Mouse (Mus musculus): ENCODE results near the gene Ckap4. TPM values are rescaled to one million over a fixed set of nuclear protein-coding genes. Genes with fewer than 3 reads are reported as not detected.
"Not testable (repeated sequence)": the region's sequence is repeated elsewhere in the genome, so short reads cannot be mapped to it uniquely, and the experiment has no call there.

The Ckap4 gene
- polyA plus RNA-seq, 1 experiment = 61.9 TPM

DNA sequence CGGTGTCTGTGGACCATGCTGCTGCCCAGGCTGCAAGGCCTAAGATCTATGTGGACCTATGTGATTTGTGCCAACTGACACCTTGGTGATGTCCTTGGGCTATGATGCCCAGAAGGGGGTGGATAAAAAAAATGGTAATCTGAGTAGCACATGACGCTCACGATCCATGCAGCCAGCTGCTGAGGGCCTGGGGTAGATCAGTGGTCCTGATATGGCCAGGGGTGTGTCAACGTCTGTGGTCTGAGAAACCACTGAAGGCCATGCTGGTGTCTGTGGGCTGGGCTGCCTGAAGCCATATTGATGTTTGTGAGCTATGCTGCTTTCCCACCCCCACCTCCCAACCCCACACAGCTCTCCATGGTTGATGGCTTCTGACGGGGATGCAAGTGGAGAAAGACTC lies 43.7 kb downstream of the Ckap4 start:
- DNase-seq (ENCODE audit: low read depth) = no peak
- TF ChIP-seq CTCF (IDR thresholded peaks at IDR 0.05; ENCODE audit: borderline replicate concordance, extremely low read depth, insufficient read depth, insufficient read length) (no peak), POLR2A (IDR thresholded peaks at IDR 0.05; ENCODE audit: borderline replicate concordance, extremely low read depth, insufficient read depth, insufficient read length, poor library complexity, severe bottlenecking) (no peak)

- DNase-seq (ENCODE audit: low read depth) = peak; percentile 38
- TF ChIP-seq CTCF (IDR thresholded peaks at IDR 0.05; ENCODE audit: borderline replicate concordance, extremely low read depth, insufficient read depth, insufficient read length) (peak; percentile 66), POLR2A (IDR thresholded peaks at IDR 0.05; ENCODE audit: borderline replicate concordance, extremely low read depth, insufficient read depth, insufficient read length, poor library complexity, severe bottlenecking) (no peak)
Measured at GRCm38 (mm10) chr10:84488315-84488714, 45.5 kb downstream of the Ckap4 start.

GRCm38 (mm10) chr10:84484661-84485060 lies 49.2 kb downstream of the Ckap4 start:
- no peak for TF ChIP-seq CTCF (IDR thresholded peaks at IDR 0.05; ENCODE audit: borderline replicate concordance, extremely low read depth, insufficient read depth, insufficient read length)
- peak; percentile 4 for DNase-seq (ENCODE audit: low read depth)

DNA sequence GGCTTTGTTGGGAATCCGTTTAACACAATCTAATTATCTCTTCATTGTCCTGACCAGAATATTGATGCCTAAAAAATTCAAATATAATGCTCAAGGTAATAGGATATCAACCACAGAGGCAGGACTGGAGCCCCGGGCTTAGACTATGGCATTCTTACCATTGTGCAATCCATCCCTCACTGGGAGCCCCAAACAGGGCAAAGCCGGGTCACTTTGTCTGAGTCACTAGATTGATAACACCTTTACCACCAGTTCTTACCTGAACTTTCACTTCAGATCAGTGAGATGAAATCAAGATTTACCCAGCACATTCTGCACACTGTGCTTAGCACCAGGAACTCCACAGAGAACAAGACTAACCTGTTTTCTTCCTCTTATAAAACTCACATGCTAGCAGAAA lies 50.3 kb downstream of the Ckap4 start:
- no peak for DNase-seq (ENCODE audit: low read depth)
- no peak for TF ChIP-seq CTCF (IDR thresholded peaks at IDR 0.05; ENCODE audit: borderline replicate concordance, extremely low read depth, insufficient read depth, insufficient read length)
- no peak for TF ChIP-seq POLR2A (IDR thresholded peaks at IDR 0.05; ENCODE audit: borderline replicate concordance, extremely low read depth, insufficient read depth, insufficient read length, poor library complexity, severe bottlenecking)

DNA sequence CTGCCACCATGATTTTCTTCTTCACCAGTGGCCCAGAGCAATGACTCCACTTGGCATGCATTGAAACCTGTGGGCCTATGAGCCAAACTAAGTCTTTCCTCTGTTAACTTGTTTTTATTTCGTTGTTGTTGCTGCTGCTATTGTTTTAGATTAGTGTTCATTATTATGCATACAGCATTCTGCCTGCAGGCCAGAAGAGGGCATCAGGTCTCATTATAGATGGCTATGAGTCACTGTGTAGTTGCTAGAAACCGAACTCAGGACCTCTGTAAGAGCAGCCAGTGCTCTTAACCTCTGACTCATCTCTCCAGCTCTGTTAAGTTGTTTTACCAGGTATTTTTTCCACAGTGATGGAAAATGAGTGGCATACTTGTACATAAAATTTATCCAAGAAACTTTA lies 50.8 kb downstream of the Ckap4 start:
- TF ChIP-seq POLR2A (IDR thresholded peaks at IDR 0.05; ENCODE audit: borderline replicate concordance, extremely low read depth, insufficient read depth, insufficient read length, poor library complexity, severe bottlenecking) (no peak), CTCF (IDR thresholded peaks at IDR 0.05; ENCODE audit: borderline replicate concordance, extremely low read depth, insufficient read depth, insufficient read length) (no peak)
- DNase-seq (ENCODE audit: low read depth) = no peak

DNA sequence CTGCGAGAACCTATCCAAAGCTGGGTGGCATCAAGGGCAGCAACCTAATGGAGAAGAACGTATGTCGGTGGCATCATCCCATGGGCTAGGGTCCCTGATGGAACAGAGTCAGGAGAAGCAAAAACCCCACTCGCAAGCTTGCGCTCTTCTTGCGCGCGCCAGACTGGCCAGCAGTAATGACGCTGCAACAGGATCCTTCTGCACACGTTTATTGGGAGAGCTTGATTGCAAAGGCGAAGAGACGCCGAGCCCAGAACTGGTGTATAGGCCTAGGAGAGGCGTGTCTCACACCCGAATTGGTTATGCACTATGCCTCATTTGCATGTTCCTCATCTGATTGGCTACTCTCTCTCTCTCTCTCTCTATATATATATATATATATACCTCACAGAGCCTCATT lies 51.4 kb downstream of the Ckap4 start:
- DNase-seq (ENCODE audit: low read depth) = not testable (repeated sequence)

DNA sequence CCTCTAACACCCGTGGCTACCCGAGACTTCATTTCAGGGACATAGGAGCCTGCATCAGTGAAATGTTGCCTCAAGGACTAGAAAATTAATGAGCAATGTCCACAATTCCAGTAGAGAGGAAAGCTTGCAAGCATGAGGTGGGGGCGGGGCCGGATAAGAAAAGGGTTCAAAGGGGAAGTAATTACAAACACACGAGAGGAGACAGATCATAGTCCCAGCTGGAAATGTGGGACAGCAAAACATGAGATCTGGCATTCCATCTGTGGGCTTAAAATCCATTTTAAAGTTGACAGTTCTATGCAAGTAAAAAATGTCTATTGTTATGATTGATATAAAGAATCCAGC lies 52.6 kb downstream of the Ckap4 start:
- no peak for DNase-seq (ENCODE audit: low read depth)
- TF ChIP-seq CTCF (IDR thresholded peaks at IDR 0.05; ENCODE audit: borderline replicate concordance, extremely low read depth, insufficient read depth, insufficient read length) = no peak
- TF ChIP-seq POLR2A (IDR thresholded peaks at IDR 0.05; ENCODE audit: borderline replicate concordance, extremely low read depth, insufficient read depth, insufficient read length, poor library complexity, severe bottlenecking) = no peak

- no peak for DNase-seq (ENCODE audit: low read depth)
- TF ChIP-seq POLR2A (IDR thresholded peaks at IDR 0.05; ENCODE audit: borderline replicate concordance, extremely low read depth, insufficient read depth, insufficient read length, poor library complexity, severe bottlenecking) = no peak
- no peak for TF ChIP-seq CTCF (IDR thresholded peaks at IDR 0.05; ENCODE audit: borderline replicate concordance, extremely low read depth, insufficient read depth, insufficient read length)
Measured at GRCm38 (mm10) chr10:84480667-84481326, 53.1 kb downstream of the Ckap4 start.

GRCm38 (mm10) chr10:84480146-84480545 lies 53.7 kb downstream of the Ckap4 start:
- TF ChIP-seq CTCF (IDR thresholded peaks at IDR 0.05; ENCODE audit: borderline replicate concordance, extremely low read depth, insufficient read depth, insufficient read length) (no peak), POLR2A (IDR thresholded peaks at IDR 0.05; ENCODE audit: borderline replicate concordance, extremely low read depth, insufficient read depth, insufficient read length, poor library complexity, severe bottlenecking) (no peak)
- DNase-seq (ENCODE audit: low read depth) = no peak

DNA sequence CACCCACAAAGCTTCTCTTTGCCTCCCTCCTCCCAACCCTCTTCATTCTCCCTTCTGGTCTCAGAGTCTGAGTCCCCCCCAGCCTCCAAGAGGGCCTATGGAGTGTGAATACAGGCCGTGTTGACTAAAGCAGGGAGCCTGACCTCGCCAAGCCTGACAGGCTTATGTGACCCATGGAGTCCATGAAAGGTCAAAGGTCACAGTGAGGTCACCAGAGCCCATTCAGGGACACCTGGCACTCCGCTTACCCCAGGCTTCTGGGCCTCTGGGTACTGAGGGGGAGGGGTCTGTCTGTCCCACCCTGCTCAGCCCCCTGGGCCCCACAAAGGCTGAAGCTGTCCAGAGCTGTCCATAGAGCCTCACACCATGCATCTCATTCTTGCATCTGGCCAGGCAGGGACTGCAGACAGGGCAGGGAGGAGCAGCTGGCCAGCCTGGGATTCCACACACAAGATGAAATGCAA lies 56.2 kb downstream of the Ckap4 start:
- TF ChIP-seq CTCF (IDR thresholded peaks at IDR 0.05; ENCODE audit: borderline replicate concordance, extremely low read depth, insufficient read depth, insufficient read length) (no peak), POLR2A (IDR thresholded peaks at IDR 0.05; ENCODE audit: borderline replicate concordance, extremely low read depth, insufficient read depth, insufficient read length, poor library complexity, severe bottlenecking) (no peak)

GRCm38 (mm10) chr10:84477045-84477612 lies 56.7 kb downstream of the Ckap4 start:
- DNase-seq (ENCODE audit: low read depth) = no peak
- TF ChIP-seq POLR2A (IDR thresholded peaks at IDR 0.05; ENCODE audit: borderline replicate concordance, extremely low read depth, insufficient read depth, insufficient read length, poor library complexity, severe bottlenecking) = no peak
- TF ChIP-seq CTCF (IDR thresholded peaks at IDR 0.05; ENCODE audit: borderline replicate concordance, extremely low read depth, insufficient read depth, insufficient read length) = no peak

More for the DNA sequence above, 56.2 kb downstream of the Ckap4 start:
- DNase-seq (ENCODE audit: low read depth) = peak; percentile 39

Other genes with a start within 250 kb of the Ckap4 start
- gene Nuak1, start 93.5 kb downstream of the Ckap4 start, polyA plus RNA-seq (2012; rRNA removed) = 52.9 and 54.8 TPM in 2 replicates
- 15.6 and 18.8 TPM in 2 replicates for gene Tcp11l2, start 42.6 kb upstream of the Ckap4 start, polyA plus RNA-seq (2012; rRNA removed)
- 8.8 and 13.5 TPM in 2 replicates for gene Polr3b, start 88.2 kb upstream of the Ckap4 start, polyA plus RNA-seq (2012; rRNA removed)
- gene Rfx4, start 222.0 kb upstream of the Ckap4 start, polyA plus RNA-seq (2012; rRNA removed) = 20.4 and 27.9 TPM in 2 replicates